Mouse (Mus musculus) intestine, embryonic 15.5 days (tissue): ENCODE data around the gene Ubn1. TPM values are rescaled to one million over a fixed set of nuclear protein-coding genes. Genes with fewer than 3 reads are reported as not detected.

ENCODE experiments used
- ATAC-seq: fragments of 200-750 bp; cut with Nextera tagmentation; 2 replicates; pipeline ENCODE4 v1.8.0; 2017; ENCODE audit warnings: moderate TSS enrichment, moderate library complexity
- H3K27ac ChIP-seq: fragments of 300-500 bp; sonication (generic); 2 replicates; pipeline ENCODE4 v1.5.1; 2015; ENCODE audit warnings: mild to moderate bottlenecking, inconsistent platforms
- H3K27me3 ChIP-seq: fragments of 300-500 bp; sonication (generic); replicated peaks from 2 replicates; pipeline ENCODE4 v1.6.1; 2015; ENCODE audit warnings: inconsistent platforms
- H3K36me3 ChIP-seq: fragments of 300-500 bp; sonication (generic); 2 replicates; pipeline ENCODE4 v1.6.1; 2015; ENCODE audit warnings: inconsistent platforms
- H3K4me1 ChIP-seq: fragments of 300-500 bp; sonication (generic); replicated peaks from 2 replicates; pipeline ENCODE4 v1.6.1; 2015; ENCODE audit warnings: inconsistent platforms
- H3K4me2 ChIP-seq: fragments of 300-500 bp; sonication (generic); replicated peaks from 2 replicates; pipeline ENCODE4 v1.6.1; 2015; ENCODE audit warnings: mild to moderate bottlenecking, inconsistent platforms
- H3K4me3 ChIP-seq: fragments of 300-500 bp; sonication (generic); replicated peaks from 2 replicates; pipeline ENCODE4 v1.5.1; 2015; ENCODE audit warnings: inconsistent platforms
- H3K9ac ChIP-seq: fragments of 300-500 bp; sonication (generic); 2 replicates; pipeline ENCODE4 v1.6.1; 2015; ENCODE audit warnings: inconsistent platforms
- H3K9me3 ChIP-seq: fragments of 300-500 bp; sonication (generic); 2 replicates; pipeline ENCODE4 v1.6.1; 2016; ENCODE audit warnings: inconsistent platforms
- WGBS: fragments of 180-500 bp; shearing (Covaris S2); methylation state at CpG from one replicate; pipeline ENCODE4 v1.1.7; 2015; 5-methylcytosine and 5-hydroxymethylcytosine counted together
- polyA plus RNA-seq: library from polyadenylated mRNA; unstranded; fragments of >200 nt; fragmentation: Nextera tagmentation; extraction: Ambion mirVana; gene quantifications from 2 replicates; pipeline ENCODE4 v1.2.1, GENCODE M21; 2015

The Ubn1 gene
- polyA plus RNA-seq, 1 experiment from 2014 or later, result 15.4 TPM

DNA sequence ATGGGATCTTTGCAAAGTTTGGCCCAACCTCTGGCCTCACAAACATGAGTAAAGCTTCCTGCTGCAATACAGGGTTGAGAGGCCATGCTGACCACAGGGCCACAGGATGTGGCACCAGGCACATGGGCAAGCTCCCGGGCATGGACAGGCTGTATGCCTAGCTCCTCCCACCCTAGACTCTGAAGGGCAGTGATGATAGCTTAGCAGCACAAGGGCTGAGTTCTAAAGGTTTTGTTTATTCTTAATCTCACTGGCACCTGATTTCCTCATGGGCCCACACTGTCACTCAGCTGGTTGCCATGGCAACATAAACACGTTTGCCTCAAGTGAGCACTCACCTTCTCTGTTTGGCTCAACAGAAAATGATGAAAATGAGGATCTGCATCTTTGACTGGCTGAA is 20.0 kb upstream of the Ubn1 start:
- 59% methylated on average over 2 of the region's 2 CpGs for WGBS
- peak; percentile 59 for ATAC-seq

DNA sequence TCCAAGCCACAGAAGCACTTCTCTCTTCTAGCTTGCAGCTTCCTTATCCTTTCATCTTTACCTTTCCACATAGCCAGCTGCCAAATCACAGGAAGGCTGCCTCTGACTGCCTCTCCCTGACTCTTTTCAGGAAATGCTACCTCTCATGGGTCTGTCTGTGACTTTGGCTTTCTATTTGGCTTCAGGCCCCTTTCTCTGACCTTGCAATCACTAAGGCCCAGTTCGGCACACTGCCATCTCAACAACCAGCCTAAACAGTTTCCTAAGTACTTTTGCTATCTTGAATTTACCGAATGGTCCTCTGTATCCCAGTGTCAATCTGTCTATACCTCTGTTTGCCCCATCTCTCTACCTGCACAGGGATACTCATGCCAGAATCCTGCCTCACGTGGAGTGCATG is 14.3 kb upstream of the Ubn1 start:
- H3K4me1 ChIP-seq, result no peaks in the 10 kb centered on the region
- H3K9ac ChIP-seq, result no peak overlapping the region
- H3K4me2 ChIP-seq, result no peak overlapping the region
- H3K36me3 ChIP-seq, result peaks cover 47% of the 10 kb centered on the region
- WGBS, result 95% methylated on average over 3 of the region's 3 CpGs
- no peaks in the 10 kb centered on the region for H3K9me3 ChIP-seq
- no peak overlapping the region for H3K27ac ChIP-seq
- no peak for ATAC-seq
- H3K27me3 ChIP-seq, result no peaks in the 10 kb centered on the region
- H3K4me3 ChIP-seq, result no peak overlapping the region

More for the DNA sequence above, 20.0 kb upstream of the Ubn1 start:
- Histone ChIP-seq H3K9me3 (no peaks in the 10 kb centered on the region), H3K9ac (no peak overlapping the region), H3K36me3 (peaks cover 62% of the 10 kb centered on the region), H3K4me3 (no peak overlapping the region), H3K4me1 (no peaks in the 10 kb centered on the region), H3K27me3 (no peaks in the 10 kb centered on the region), H3K27ac (no peak overlapping the region), H3K4me2 (no peak overlapping the region)

DNA sequence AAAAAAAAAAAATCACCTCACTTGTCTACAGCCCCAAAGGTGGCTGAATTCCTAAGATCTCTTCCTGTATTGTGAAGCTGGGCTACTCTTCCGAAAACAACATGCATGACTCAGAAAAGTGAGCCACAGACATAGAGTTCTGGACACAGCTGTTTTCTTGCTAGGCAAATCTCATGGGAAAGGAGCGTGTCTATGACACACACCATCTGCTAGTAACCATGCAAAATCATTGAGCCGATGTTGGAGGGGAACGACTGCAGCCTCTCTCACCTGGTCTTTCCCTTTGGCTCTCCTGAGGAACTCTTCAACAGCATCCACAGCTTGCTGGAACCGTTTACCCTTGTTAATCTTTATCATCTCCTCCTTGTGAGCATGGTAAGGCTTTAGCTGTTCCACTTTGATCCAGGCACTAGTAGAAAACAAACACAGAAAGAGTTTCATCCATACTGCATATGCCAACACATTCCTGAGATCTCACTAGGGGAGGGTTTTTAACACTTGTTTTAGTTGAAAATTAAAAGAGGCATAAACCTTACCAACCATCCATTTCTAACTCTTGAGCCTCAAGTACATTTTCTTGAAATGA is 13.1 kb upstream of the Ubn1 start:
- no peaks in the 10 kb centered on the region for H3K4me1 ChIP-seq
- H3K27ac ChIP-seq, result no peak overlapping the region
- no peak overlapping the region for H3K4me3 ChIP-seq
- no peaks in the 10 kb centered on the region for H3K27me3 ChIP-seq
- H3K4me2 ChIP-seq, result no peak overlapping the region
- no peak for ATAC-seq
- H3K9ac ChIP-seq, result no peak overlapping the region
- 86% methylated on average over 5 of the region's 5 CpGs for WGBS
- peaks cover 43% of the 10 kb centered on the region for H3K36me3 ChIP-seq
- H3K9me3 ChIP-seq, result no peaks in the 10 kb centered on the region

DNA sequence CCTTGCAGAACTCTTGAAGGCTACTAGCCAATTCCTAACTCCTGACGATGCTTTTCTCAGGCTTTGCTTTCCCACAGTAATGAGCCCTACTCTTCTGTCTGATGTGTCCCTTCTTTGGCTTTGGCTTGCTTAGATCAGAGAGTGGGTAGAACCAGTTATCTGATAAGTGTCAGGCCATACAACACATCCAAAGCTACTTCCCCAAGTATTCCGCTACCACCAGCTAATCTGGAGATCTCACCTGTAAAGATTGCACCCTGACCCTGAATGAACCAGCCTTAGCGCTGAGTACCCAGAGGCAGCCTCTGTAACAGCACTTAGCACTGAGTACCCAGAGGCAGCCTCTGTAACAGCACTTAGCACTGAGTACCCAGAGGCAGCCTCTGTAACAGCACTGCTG is 4.5 kb upstream of the Ubn1 start:
- H3K9ac ChIP-seq, result no peak overlapping the region
- WGBS, result 90% methylated on average over 3 of the region's 3 CpGs
- H3K27ac ChIP-seq, result no peak overlapping the region
- H3K4me3 ChIP-seq, result no peak overlapping the region
- no peak overlapping the region for H3K4me2 ChIP-seq
- ATAC-seq, result no peak
- H3K36me3 ChIP-seq, result peaks cover 22% of the 10 kb centered on the region
- no peaks in the 10 kb centered on the region for H3K9me3 ChIP-seq
- no peaks in the 10 kb centered on the region for H3K27me3 ChIP-seq
- H3K4me1 ChIP-seq, result 0 out of 2 replicates have a peak, but pooled peaks cover 5% of the 10 kb centered on the region

DNA sequence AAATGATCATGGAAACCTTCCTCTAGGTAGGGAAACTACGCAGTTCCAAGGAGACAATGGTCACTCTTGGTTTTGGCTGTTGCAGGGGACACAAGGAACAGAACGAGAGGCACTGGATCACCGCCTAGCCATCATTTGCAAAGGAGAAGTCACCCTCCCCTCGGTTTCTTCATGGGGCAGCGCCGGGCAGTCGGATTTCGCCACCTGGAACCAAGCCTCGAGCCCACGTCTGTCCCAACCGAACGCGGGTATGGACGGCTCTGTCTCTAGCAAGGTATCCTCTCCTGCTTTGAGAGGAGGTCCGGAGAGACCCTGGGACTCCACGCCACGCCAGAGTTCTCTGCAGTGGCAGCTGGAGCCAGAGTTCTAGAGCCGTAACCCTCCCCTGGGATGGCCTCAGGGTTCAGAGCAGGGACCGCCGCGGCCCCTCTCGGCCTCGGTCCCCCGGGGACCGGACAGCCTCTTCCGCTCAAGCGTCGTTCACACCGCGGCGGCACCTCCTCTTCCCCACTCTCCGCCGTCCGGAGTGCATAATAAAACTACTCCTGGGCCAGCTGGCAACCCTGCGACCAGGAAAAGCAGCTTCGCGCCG is 579 bp upstream of the Ubn1 start:
- peaks cover 18% of the 10 kb centered on the region for H3K36me3 ChIP-seq
- H3K27me3 ChIP-seq, result no peaks in the 10 kb centered on the region
- peak; percentile 62 for ATAC-seq
- 0 out of 2 replicates have a peak, but pooled peaks cover 7% of the 10 kb centered on the region for H3K4me1 ChIP-seq
- under 1% methylated on average over 38 of the region's 38 CpGs for WGBS
- peak overlapping the region; percentile 97 for H3K9ac ChIP-seq
- peak overlapping the region; percentile 76 for H3K4me2 ChIP-seq
- H3K9me3 ChIP-seq, result no peaks in the 10 kb centered on the region
- H3K27ac ChIP-seq, result peak overlapping the region; percentile 88
- peak overlapping the region; percentile 98 for H3K4me3 ChIP-seq

DNA sequence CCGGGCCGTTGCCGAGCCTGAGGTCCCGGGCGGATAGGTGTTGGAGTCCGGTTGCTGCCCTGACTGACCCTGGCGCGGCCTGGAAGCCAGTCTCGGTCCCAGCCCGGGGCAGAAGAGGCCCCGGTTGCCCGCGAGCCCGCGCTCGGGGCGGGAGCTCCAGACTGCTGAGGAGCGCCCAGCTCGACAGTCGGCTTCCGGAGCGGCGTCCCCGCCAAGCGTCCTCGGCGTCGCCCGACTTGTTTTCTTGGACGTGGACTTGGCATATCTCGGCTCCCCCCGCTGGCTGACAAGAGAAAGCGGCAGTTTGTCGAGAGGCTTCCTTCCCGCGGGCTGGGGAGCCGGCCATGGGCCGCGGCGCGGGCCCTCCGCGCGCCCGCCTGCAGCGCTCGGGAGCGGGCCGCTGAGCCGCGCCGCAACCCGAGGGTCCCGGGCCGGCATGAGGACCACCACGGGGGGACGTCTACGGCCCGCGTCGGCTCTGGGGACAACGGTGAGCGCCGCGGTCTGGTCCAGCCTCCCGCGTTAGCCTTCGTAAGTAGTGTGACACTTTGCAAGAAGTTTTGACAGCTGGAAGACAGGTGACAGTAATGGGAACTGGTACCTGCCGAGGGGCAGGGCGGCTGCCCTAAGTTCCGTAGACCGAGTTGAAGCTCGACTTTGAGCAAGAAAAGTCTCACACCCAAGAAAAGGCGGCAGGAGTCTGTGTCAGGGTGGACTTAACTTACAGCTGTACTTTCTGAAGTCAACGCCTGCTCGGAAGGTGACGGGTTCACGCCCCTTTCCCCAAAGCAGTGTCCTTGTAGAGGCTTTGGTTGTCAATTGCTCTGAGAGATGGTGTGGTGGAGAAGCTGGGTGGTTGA is 624 bp downstream of the Ubn1 start:
- Histone ChIP-seq H3K27me3 (no peaks in the 10 kb centered on the region), H3K36me3 (peaks cover 14% of the 10 kb centered on the region), H3K4me3 (peak overlapping the region; percentile 98), H3K9ac (peak overlapping the region; percentile 88), H3K9me3 (no peaks in the 10 kb centered on the region), H3K4me1 (0 out of 2 replicates have a peak, but pooled peaks cover 7% of the 10 kb centered on the region), H3K4me2 (peak overlapping the region; percentile 83), H3K27ac (peak overlapping the region; percentile 98)
- peak; percentile 82 for ATAC-seq
- WGBS, result under 1% methylated on average over 78 of the region's 78 CpGs

DNA sequence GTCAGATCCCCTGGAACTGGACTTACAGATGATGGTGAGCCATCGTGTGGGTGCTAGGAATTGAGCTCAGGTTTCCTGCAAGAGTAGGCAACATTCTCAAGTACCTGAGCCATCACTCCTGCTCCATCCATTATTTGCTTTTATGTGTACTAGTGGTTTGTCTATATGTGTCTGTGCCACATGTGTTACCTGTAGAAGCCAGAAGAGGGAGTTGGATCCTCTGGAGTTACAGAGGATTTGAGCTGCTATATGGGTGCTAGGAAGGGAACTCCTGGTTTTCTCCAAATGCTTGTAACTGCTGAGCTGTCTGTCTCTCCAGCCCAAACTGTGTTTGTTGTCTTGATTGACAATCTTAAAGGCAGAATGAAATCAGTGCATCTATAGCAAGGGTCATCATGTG is 8.3 kb downstream of the Ubn1 start:
- peaks cover 8% of the 10 kb centered on the region for H3K36me3 ChIP-seq
- H3K4me1 ChIP-seq, result no peaks in the 10 kb centered on the region
- no peak overlapping the region for H3K4me2 ChIP-seq
- no peak overlapping the region for H3K9ac ChIP-seq
- no peak overlapping the region for H3K27ac ChIP-seq
- no peak overlapping the region for H3K4me3 ChIP-seq
- ATAC-seq, result no peak
- no peaks in the 10 kb centered on the region for H3K9me3 ChIP-seq
- no peaks in the 10 kb centered on the region for H3K27me3 ChIP-seq
- 88% methylated on average over 1 of the region's 1 CpGs for WGBS

DNA sequence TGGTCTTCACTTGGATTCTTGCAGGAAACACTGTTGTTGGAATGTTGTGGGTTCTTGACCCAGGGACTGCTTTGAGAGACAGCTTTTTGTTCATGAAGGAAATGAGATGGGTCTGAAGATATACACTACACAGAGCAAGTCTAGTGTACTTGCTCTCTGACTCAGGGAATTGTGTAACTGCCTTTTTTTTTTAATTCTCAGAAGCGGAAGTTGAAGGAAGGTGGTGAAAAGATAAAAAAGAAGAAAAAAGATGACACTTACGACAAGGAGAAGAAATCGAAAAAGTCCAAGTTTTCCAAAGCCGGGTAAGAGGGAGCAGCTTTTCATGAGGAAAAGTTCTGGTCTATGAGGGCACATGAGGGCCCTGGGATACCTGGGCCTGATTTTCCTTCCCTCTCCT is 13.6 kb downstream of the Ubn1 start:
- no peak for ATAC-seq

DNA sequence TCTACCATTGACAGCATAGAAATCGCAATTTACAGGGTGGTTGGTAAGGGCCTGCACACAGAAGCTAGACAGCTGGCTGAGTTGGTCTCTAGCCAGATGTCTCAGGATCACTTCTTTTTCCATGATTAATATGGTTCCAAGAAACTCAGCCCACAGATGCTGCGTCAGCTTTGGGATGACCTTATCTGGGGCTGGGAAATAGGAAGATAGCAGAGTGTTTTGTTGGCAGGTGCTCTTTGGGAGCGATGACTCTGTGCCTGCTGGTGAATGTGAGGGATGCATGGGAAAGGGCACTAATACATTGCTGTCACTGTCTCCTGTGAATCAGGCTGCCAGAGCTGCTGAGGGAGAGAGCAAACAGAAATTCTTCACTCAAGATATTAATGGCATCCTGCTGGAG is 20.5 kb downstream of the Ubn1 start:
- no peak for ATAC-seq
- no peaks in the 10 kb centered on the region for H3K9me3 ChIP-seq
- no peak overlapping the region for H3K27ac ChIP-seq
- H3K9ac ChIP-seq, result no peak overlapping the region
- no peak overlapping the region for H3K4me2 ChIP-seq
- H3K4me1 ChIP-seq, result no peaks in the 10 kb centered on the region
- H3K27me3 ChIP-seq, result no peaks in the 10 kb centered on the region
- peaks cover 29% of the 10 kb centered on the region for H3K36me3 ChIP-seq
- 71% methylated on average over 3 of the region's 3 CpGs for WGBS
- H3K4me3 ChIP-seq, result no peak overlapping the region

More for the DNA sequence above, 13.6 kb downstream of the Ubn1 start:
- H3K9ac ChIP-seq, result no peak overlapping the region
- H3K4me3 ChIP-seq, result no peak overlapping the region
- peaks cover 23% of the 10 kb centered on the region for H3K36me3 ChIP-seq
- H3K27ac ChIP-seq, result no peak overlapping the region
- H3K27me3 ChIP-seq, result no peaks in the 10 kb centered on the region
- no peaks in the 10 kb centered on the region for H3K9me3 ChIP-seq
- no peaks in the 10 kb centered on the region for H3K4me1 ChIP-seq
- WGBS, result 96% methylated on average over 4 of the region's 4 CpGs
- no peak overlapping the region for H3K4me2 ChIP-seq

DNA sequence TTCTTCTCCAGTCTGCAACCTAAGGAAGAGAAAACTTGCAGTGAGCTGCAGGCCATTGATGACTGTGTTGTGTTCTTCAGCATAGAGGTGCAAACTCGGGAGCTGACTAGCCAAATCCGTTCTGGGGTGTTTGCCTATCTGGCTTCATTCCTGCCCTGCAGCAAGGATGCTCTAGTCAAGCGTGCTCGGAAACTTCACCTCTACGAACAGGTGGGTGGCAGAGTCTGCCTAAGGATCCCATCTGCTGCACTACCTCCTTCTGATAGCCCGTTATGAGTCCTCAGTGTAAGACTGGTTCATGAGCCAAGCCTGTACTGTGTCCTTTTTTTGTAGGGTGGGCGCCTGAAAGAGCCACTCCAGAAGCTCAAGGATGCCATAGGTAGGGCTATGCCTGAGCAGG is 22.1 kb downstream of the Ubn1 start:
- WGBS, result 94% methylated on average over 7 of the region's 7 CpGs
- peaks cover 39% of the 10 kb centered on the region for H3K36me3 ChIP-seq
- ATAC-seq, result no peak

DNA sequence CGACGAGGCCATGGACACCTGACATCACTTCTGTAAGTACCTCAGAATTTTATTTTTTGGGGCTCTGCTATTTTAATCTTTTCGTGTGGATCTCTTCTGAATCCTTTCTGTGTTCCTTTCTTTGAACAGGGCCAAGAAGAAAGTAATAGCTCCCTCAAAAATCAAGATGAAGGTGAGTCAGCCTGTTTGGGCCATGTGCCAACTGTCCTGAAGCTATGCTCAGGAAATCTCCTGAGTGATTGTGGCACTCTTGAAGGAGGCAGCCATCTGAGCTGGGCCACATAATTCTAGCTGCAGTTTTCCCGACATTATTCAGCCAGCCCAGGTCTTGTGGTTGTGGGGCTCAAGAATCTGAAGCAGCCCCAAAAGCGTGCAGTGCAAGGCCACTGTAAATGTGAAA is 24.5 kb downstream of the Ubn1 start:
- no peaks in the 10 kb centered on the region for H3K4me1 ChIP-seq
- H3K9ac ChIP-seq, result no peak overlapping the region
- no peak overlapping the region for H3K27ac ChIP-seq
- H3K4me3 ChIP-seq, result no peak overlapping the region
- 91% methylated on average over 5 of the region's 5 CpGs for WGBS
- no peak overlapping the region for H3K4me2 ChIP-seq
- H3K36me3 ChIP-seq, result peaks cover 54% of the 10 kb centered on the region
- H3K27me3 ChIP-seq, result no peaks in the 10 kb centered on the region
- no peaks in the 10 kb centered on the region for H3K9me3 ChIP-seq
- no peak for ATAC-seq

More for the DNA sequence above, 22.1 kb downstream of the Ubn1 start:
- no peak overlapping the region for H3K4me2 ChIP-seq
- H3K27me3 ChIP-seq, result no peaks in the 10 kb centered on the region
- H3K9ac ChIP-seq, result no peak overlapping the region
- no peaks in the 10 kb centered on the region for H3K4me1 ChIP-seq
- H3K9me3 ChIP-seq, result no peaks in the 10 kb centered on the region
- H3K27ac ChIP-seq, result no peak overlapping the region
- H3K4me3 ChIP-seq, result no peak overlapping the region

DNA sequence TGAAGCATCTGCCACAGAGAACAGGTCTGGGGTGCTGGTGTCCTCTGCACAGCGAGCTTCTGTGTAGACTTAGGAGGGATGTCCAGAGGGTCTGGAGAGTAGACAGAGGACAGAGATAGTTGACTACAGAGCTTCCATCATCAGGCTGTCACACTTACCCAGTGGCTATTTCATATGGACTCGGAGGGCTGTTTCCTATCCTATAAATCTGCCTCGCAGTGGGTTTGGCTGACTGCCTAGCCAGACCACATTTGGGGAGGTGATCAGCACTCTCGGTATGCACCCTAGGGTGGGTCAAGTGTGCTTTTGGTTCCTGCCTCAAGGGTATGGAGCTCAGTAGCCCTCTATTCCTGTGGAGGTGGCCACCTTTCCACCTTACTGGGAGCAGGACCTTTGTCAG is 35.3 kb downstream of the Ubn1 start:
- WGBS, result 86% methylated on average over 4 of the region's 4 CpGs
- Histone ChIP-seq H3K36me3 (peaks cover 51% of the 10 kb centered on the region), H3K9ac (no peak overlapping the region), H3K4me1 (no peaks in the 10 kb centered on the region), H3K27me3 (no peaks in the 10 kb centered on the region), H3K27ac (no peak overlapping the region), H3K4me3 (no peak overlapping the region), H3K4me2 (no peak overlapping the region), H3K9me3 (no peaks in the 10 kb centered on the region)
- no peak for ATAC-seq
